Mouse (Mus musculus) brown adipose tissue, adult 24 weeks (tissue): ENCODE data around the gene Rab37. TPM values are rescaled to one million over a fixed set of nuclear protein-coding genes. Genes with fewer than 3 reads are reported as not detected.

ENCODE experiments used
- H3K27ac ChIP-seq: fragments of 200-500 bp; replicated peaks from 2 replicates; pipeline ENCODE4 v1.5.1; 2012; ENCODE audit warnings: low read depth, mild to moderate bottlenecking, low read length
- H3K4me1 ChIP-seq: fragments of 200-500 bp; 2 replicates; pipeline ENCODE4 v1.6.1; 2012; ENCODE audit warnings: low read length, mixed read lengths; ENCODE audit not compliant: control insufficient read depth, insufficient read depth, insufficient read length
- H3K4me3 ChIP-seq: fragments of 200-500 bp; 2 replicates; pipeline ENCODE4 v1.5.1; 2012; ENCODE audit warnings: low read depth, mild to moderate bottlenecking, low read length, moderate library complexity; ENCODE audit not compliant: insufficient read depth
- polyA plus RNA-seq: library from polyadenylated mRNA; stranded (reverse); fragments of >200 nt; gene quantifications from 2 replicates; pipeline ENCODE4 v1.2.4, GENCODE M21; 2012; ENCODE audit not compliant: missing spikeins, insufficient read depth, insufficient read length

Rab37 gene
- polyA plus RNA-seq, 1 experiment, result 0.79 TPM

GRCm38 (mm10) chr11:115077436-115077835, 13.8 kb upstream of the Rab37 start:
- H3K27ac ChIP-seq, result no peak overlapping the region
- H3K4me1 ChIP-seq, result peaks cover 7% of the 10 kb centered on the region
- no peak overlapping the region for H3K4me3 ChIP-seq

DNA sequence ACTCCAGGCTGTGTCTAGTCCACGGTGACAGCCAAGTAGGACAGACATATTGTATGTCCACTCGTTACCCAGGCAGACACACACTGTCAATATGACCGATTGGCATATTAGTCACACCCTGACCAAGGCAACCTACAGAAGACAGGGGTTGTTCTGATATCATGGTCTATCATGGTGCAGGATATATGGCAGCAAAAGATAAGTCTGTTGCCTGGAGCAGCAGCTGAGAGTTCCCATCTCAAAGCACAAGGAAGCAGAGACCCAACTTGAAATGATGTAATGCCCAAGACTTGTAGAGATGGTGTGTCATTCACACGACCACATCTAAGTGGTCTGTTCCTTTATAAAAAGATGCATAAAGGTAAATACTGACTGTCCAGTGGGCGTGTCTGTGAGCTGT, 12.6 kb upstream of the Rab37 start:
- no peaks in the 10 kb centered on the region for H3K4me1 ChIP-seq
- no peak overlapping the region for H3K27ac ChIP-seq
- no peak overlapping the region for H3K4me3 ChIP-seq

- Histone ChIP-seq H3K4me1 (no peaks in the 10 kb centered on the region), H3K4me3 (no peak overlapping the region), H3K27ac (no peak overlapping the region)
Measured at GRCm38 (mm10) chr11:115080886-115081285, 10.3 kb upstream of the Rab37 start.

DNA sequence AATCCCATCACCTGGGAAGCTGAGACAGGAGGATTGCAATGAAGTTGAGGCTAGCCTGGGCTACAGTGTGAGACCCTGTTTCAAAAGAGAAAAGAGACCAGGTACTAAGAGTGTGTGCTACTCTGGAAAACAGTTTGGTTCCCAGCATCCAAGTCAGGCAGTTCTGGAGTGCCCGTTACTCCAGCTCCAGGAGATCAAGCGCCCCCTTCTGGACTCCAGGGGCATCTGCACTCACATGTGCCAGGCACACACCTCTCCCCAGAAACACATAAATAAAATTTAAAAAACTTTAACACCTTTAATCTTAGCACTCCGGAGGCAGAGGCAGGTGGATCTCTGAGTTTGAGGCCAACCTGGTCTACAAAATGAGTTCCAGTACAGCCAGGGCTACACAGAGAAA, 9.9 kb upstream of the Rab37 start:
- H3K27ac ChIP-seq, result no peak overlapping the region
- no peaks in the 10 kb centered on the region for H3K4me1 ChIP-seq
- no peak overlapping the region for H3K4me3 ChIP-seq

DNA sequence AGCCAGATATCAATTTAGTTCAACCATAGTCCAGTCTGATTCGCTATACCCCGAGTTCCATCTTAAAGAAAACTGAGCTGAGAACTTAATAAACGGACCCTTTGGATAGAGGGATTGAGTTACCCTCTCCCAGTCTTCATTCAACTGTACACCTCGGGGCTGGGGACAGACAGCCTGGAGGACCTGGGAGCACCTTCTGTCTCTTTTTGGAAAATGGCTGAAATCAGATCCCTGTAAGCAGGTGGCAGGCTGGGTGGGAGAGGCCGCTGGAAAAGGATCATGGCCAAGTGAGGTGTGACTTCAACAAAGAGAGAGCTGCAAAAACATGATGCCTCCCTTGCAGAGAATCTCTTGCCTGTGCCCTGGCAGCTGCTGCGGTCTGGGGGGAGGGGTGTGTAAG, 9.0 kb upstream of the Rab37 start:
- Histone ChIP-seq H3K4me1 (no peaks in the 10 kb centered on the region), H3K4me3 (no peak overlapping the region), H3K27ac (no peak overlapping the region)

DNA sequence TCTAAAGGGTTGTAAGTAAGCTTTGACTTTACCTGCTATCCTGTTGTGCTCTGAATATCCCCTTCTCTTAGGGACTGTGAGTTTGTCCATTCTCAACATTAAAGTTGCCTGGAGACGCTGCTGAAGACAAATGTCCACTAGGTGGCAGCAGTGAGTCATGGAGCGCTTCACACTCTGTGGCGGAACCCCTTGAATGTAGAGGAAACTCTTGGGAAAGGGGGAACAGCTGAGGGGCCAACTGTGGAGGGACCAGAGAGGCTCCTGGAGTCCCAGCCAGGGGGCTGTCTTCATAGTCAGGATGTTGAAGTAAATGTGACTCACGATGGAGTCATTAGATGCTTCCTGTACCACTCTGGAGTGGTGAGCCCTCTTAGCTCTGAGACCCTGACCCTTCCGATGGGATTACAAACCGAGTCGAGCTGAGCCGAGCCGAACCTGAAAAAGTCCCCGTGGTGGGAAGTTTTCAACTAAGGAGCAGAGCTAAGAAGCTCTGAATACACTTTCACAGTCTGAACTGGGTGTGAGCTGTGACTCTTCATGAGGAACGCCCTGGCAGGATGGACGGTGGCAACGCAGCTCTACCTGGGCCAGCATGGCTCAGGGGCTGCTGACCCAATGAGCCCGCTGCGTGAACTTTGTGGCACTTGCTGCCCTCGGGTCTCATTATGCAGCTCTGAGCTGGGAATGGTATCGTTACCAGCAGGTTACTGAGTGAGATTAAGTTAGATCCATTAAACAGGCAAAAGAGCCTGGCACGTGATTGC, 7.7 kb upstream of the Rab37 start:
- Histone ChIP-seq H3K4me1 (no peaks in the 10 kb centered on the region), H3K27ac (no peak overlapping the region)

GRCm38 (mm10) chr11:115084595-115084994, 6.6 kb upstream of the Rab37 start:
- Histone ChIP-seq H3K4me1 (no peaks in the 10 kb centered on the region), H3K4me3 (no peak overlapping the region), H3K27ac (no peak overlapping the region)

More for the DNA sequence above, 7.7 kb upstream of the Rab37 start:
- H3K4me3 ChIP-seq, result no peak overlapping the region

GRCm38 (mm10) chr11:115085064-115085463, 6.2 kb upstream of the Rab37 start:
- no peaks in the 10 kb centered on the region for H3K4me1 ChIP-seq
- H3K4me3 ChIP-seq, result no peak overlapping the region

DNA sequence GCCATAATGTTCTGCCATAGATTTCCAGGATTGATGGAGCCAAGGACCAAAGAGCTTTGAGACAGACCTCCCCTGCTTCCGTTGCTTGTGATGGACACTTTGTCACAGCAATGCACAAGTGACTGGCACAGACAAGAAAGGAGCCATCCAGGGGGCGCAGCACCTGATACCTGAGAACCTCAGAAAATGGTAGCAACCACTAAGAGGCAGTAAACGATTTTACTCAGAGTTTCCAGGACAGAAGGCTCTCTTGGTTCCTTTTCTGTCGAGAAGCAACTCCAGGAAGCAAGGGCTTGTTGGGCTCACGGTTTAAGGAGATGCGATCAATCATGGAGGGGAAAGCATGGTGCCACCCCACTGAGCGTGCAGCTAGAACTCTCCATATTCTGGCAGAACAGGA, 5.0 kb upstream of the Rab37 start:
- no peak overlapping the region for H3K27ac ChIP-seq
- H3K4me1 ChIP-seq, result no peaks in the 10 kb centered on the region
- H3K4me3 ChIP-seq, result no peak overlapping the region

More at GRCm38 (mm10) chr11:115085064-115085463, 6.2 kb upstream of the Rab37 start:
- no peak overlapping the region for H3K27ac ChIP-seq

DNA sequence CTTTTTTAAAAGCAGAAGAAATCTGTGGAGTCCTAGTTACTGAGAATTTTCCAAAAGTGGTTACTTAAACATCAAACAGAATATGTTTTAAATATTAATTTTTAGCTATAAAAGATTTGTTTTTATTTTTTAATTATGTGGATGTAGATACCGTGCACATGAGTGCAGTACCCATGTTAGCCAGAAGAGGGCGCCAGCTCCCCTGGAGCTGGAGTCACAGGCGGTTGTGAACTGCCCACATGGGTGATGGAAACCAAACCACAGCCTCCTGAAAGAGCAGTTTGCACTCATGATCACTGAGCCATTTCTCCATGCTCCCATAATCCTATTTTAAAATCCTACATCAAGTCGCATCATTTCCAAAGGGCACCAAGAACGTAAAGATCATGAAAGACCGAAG, 1.4 kb upstream of the Rab37 start:
- Histone ChIP-seq H3K27ac (no peak overlapping the region), H3K4me1 (no peaks in the 10 kb centered on the region), H3K4me3 (no peak overlapping the region)

DNA sequence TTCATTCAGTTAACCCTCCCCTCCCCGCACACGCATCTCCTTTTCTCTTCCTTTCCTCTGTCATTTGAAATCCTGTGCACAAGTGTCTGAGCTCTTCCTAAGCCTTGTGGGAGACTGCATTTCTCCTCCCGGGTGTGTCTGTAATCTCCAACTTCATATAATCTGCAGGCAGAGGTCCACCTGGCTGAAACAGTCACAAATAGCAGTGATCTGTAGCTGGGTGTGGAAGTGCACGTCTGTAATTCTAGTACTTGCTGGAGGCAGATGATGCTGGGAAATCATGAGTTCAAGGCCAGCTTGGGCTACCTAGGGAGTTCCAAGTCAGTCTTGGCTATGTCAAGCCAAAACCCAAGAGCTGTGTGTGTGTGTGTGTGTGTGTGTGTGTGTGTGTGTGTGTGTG, 909 bp downstream of the Rab37 start:
- no peak overlapping the region for H3K27ac ChIP-seq
- H3K4me3 ChIP-seq, result no peak overlapping the region
- no peaks in the 10 kb centered on the region for H3K4me1 ChIP-seq

GRCm38 (mm10) chr11:115098203-115098932, 7.1 kb downstream of the Rab37 start:
- Histone ChIP-seq H3K4me1 (no peaks in the 10 kb centered on the region), H3K4me3 (no peak overlapping the region), H3K27ac (no peak overlapping the region)

GRCm38 (mm10) chr11:115099241-115099840, 8.1 kb downstream of the Rab37 start:
- H3K4me3 ChIP-seq, result no peak overlapping the region
- H3K27ac ChIP-seq, result no peak overlapping the region
- no peaks in the 10 kb centered on the region for H3K4me1 ChIP-seq

DNA sequence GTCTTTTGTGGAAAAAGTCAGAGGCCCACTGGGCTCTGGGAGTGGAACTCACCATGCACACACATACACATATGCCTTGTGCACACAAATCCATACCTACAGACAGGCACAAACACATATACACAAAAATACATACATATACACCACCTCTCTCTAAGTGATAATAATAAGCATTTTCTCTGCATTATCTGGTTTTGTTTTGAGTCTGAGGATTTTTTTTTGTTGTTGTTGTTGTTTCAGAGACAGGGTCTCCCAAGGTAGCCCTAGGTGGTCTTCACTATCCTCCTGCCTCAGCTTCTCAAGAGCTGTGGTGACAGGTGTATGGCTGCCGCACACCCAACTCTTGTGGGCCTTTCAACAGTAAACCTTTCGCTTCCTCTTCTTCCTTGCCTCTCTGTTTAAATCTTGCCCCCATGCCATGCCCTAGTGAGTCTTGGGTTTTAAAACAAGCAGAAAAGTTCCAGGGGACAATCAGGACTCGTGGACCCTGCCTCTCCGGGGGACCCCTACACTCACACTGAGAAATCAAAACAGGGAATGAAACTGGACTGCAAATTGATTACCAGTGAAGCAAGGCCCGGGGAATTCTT, 8.9 kb downstream of the Rab37 start:
- no peak overlapping the region for H3K4me3 ChIP-seq
- H3K4me1 ChIP-seq, result no peaks in the 10 kb centered on the region
- H3K27ac ChIP-seq, result no peak overlapping the region

DNA sequence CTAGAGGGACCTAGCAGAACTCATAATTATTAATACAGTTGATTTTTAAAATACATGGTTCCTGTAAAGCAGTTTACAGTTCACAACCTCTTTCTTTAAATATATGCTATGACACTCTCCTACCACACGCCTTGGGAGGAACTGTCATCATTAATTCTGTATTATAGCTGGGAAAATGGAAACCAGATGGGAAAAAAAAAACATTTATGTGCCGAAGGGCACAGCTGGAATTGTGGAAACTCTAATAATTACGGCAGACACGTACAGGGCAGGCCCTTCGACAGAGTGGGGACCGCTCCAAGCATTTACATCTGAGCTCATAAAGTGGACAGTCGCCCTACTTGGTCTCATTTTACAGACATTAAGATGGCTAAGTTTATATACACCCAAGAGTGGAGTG, 9.5 kb downstream of the Rab37 start:
- no peaks in the 10 kb centered on the region for H3K4me1 ChIP-seq
- H3K4me3 ChIP-seq, result no peak overlapping the region
- H3K27ac ChIP-seq, result no peak overlapping the region
